Mouse (Mus musculus): ENCODE data around the gene Tmed3. TPM values are rescaled to one million over a fixed set of nuclear protein-coding genes. Genes with fewer than 3 reads are reported as not detected.

The Tmed3 gene
- polyA plus RNA-seq, 1 experiment: not detected

DNA sequence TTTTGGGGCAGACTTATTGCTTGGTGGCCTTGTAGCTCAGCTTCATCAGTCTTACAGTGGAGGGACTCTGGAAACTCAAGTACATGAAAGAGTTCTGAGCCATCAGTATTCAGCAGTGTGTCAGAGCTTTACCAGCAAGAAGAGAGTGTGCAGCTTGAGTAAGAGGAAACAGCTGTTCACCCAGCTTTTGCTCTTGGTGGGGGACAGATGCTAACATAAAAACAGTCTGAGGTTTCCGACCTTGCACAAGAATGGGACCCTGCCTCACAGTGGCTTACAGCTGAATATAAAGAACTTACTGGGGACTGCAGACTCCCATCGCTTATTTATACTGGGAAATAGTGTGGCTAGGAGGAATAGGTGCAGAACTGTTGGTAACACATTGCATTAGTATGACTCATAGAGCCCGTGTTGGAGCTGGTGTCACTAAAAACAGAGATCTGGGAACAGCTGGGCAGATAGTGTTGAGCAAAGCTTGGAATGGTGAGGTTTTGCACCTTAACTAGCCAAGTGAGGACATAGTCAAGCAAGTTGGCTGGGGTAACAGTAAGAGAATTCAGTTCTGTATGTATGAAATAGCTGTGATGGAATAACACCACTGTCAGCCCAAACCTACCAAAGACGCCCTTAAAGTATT lies 37.4 kb downstream of the Tmed3 start:
- no peak for TF ChIP-seq CTCF (IDR thresholded peaks at IDR 0.05; ENCODE audit: insufficient read depth, low read depth, low read length)
- no peak for TF ChIP-seq POLR2A (IDR thresholded peaks at IDR 0.05; ENCODE audit: insufficient read depth, low read depth, low read length)
- WGBS: 72% methylated on average over 4 of the region's 4 CpGs
- H3K27ac ChIP-seq (ENCODE audit: insufficient read depth, low read depth, low read length): no peak overlapping the region
- H3K4me1 ChIP-seq (ENCODE audit: control insufficient read depth, insufficient read depth, low read length): no peaks in the 10 kb centered on the region
- no peak overlapping the region for H3K4me3 ChIP-seq (ENCODE audit: insufficient read depth, low read depth, low read length)

GRCm38 (mm10) chr9:89650913-89651312 lies 54.0 kb downstream of the Tmed3 start:
- no peaks in the 10 kb centered on the region for H3K4me1 ChIP-seq (ENCODE audit: control insufficient read depth, insufficient read depth, low read length)
- 65% methylated on average over 6 of the region's 6 CpGs for WGBS
- no peak overlapping the region for H3K4me3 ChIP-seq (ENCODE audit: insufficient read depth, low read depth, low read length)
- no peak overlapping the region for H3K27ac ChIP-seq (ENCODE audit: insufficient read depth, low read depth, low read length)
- no peak for TF ChIP-seq POLR2A (IDR thresholded peaks at IDR 0.05; ENCODE audit: insufficient read depth, low read depth, low read length)
- no peak for TF ChIP-seq CTCF (IDR thresholded peaks at IDR 0.05; ENCODE audit: insufficient read depth, low read depth, low read length)

Other genes starting within 250 kb of the Tmed3 start
- gene Minar1, start 81.9 kb downstream of the Tmed3 start, polyA plus RNA-seq (2012; ENCODE audit: insufficient read depth, insufficient read length, low replicate concordance, missing spikeins): not detected in 2 replicates
- gene Ankrd34c, start 33.4 kb upstream of the Tmed3 start, polyA plus RNA-seq (2012; ENCODE audit: insufficient read depth, insufficient read length, low replicate concordance, missing spikeins): not detected in 2 replicates
- gene Rasgrf1, start 204.8 kb upstream of the Tmed3 start, polyA plus RNA-seq (2012; ENCODE audit: insufficient read depth, insufficient read length, low replicate concordance, missing spikeins): not detected in 2 replicates

Data from olfactory bulb, adult 2 months (tissue).